ENCODE assay signal across 14 mouse cellular contexts in the genomic region with DNA sequence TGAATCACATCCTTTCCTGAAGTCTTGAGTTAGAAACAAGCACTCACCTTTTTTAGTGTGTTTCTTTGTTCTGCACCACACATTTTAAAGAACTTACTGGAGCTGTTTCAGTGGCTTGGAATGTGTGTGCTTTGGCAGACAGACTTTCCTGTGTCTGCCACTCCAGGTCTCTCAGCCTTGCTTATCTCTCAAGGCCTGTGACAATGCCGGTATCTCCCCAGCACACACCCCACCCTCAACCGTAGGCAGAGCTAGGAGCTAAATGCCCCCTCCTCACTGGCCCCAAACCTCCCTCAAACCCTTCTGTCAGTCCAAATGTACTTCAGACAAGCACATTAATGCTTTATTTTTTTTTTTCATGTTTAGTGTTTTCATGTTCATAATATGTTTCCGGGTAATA. TPM values are rescaled to one million over a fixed set of nuclear protein-coding genes. Genes with fewer than 3 reads are reported as not detected.
DNase-seq lines count a peak whose midpoint lies in the region; ATAC-seq and TF ChIP-seq lines count a peak whose summit lies in the region.
"Had no signal": no experiment of that assay in that cellular context is flagged by ENCODE, and none has a peak within 500 bp of the region (broad histone marks: within the 10 kb centered on the region; RNA-seq: fewer than 3 reads in every experiment).

No protein-coding gene starts in this region.

- H3K4me2 ChIP-seq in liver, embryonic 15.5 days = peak overlapping the region; percentile 60
- no peak overlapping the region for H3K4me2 ChIP-seq in intestine, postnatal 0 days (replicated peaks; ENCODE audit: low read depth)
- H3K4me2 ChIP-seq: intestine, embryonic 15.5 days; limb, embryonic 12.5 days; stomach, embryonic 15.5 days had no signal

- no peak for TF ChIP-seq CTCF in intestine, postnatal 0 days (IDR thresholded peaks at IDR 0.05; ENCODE audit: low read depth)

- H3K9me3 ChIP-seq in heart, embryonic 10.5 days = no peaks in the 10 kb centered on the region
- H3K9me3 ChIP-seq in liver, embryonic 15.5 days (replicated peaks) = no peaks in the 10 kb centered on the region
- no peaks in the 10 kb centered on the region for H3K9me3 ChIP-seq in intestine, postnatal 0 days (ENCODE audit: control insufficient read depth)
- H3K9me3 ChIP-seq: intestine, embryonic 15.5 days; limb, embryonic 12.5 days; stomach, embryonic 15.5 days had no signal

- peak overlapping the region; percentile 30; the same call in 1 of the 2 replicates for H3K4me3 ChIP-seq in heart, embryonic 10.5 days
- peak overlapping the region; percentile 26 for H3K4me3 ChIP-seq in liver, embryonic 15.5 days (replicated peaks)
- no peak overlapping the region for H3K4me3 ChIP-seq in intestine, postnatal 0 days (ENCODE audit: low read depth, low read length)
- H3K4me3 ChIP-seq: intestine, embryonic 15.5 days; limb, embryonic 12.5 days; stomach, embryonic 15.5 days had no signal

- H3K9ac ChIP-seq in liver, embryonic 15.5 days = peak overlapping the region; percentile 28
- H3K9ac ChIP-seq in intestine, postnatal 0 days (ENCODE audit: low read depth, low read length) = no peak overlapping the region
- H3K9ac ChIP-seq: intestine, embryonic 15.5 days; limb, embryonic 12.5 days; stomach, embryonic 15.5 days had no signal

- WGBS in heart, embryonic 10.5 days = 29% methylated on average over 3 of the region's 3 CpGs
- 16% methylated on average over 3 of the region's 3 CpGs for WGBS in liver, embryonic 15.5 days (ENCODE audit: insufficient replicate concordance)
- WGBS in intestine, postnatal 0 days = 45% methylated on average over 3 of the region's 3 CpGs

- H3K27me3 ChIP-seq in heart, embryonic 10.5 days (ENCODE audit: insufficient read depth, poor library complexity, severe bottlenecking) = no peaks in the 10 kb centered on the region
- H3K27me3 ChIP-seq in liver, embryonic 15.5 days = no peaks in the 10 kb centered on the region
- H3K27me3 ChIP-seq in intestine, postnatal 0 days (replicated peaks; ENCODE audit: control insufficient read depth, insufficient read depth, low read length) = no peaks in the 10 kb centered on the region
- H3K27me3 ChIP-seq: intestine, embryonic 15.5 days; limb, embryonic 12.5 days; stomach, embryonic 15.5 days had no signal

- H3K36me3 ChIP-seq in heart, embryonic 10.5 days = peaks cover 19% of the 10 kb centered on the region; the same call in 1 of the 2 replicates
- H3K36me3 ChIP-seq in liver, embryonic 15.5 days (replicated peaks) = peaks cover 15% of the 10 kb centered on the region
- H3K36me3 ChIP-seq in intestine, postnatal 0 days (ENCODE audit: control insufficient read depth, insufficient read depth) = no peaks in the 10 kb centered on the region
- H3K36me3 ChIP-seq: intestine, embryonic 15.5 days; stomach, embryonic 15.5 days had no signal

- peak overlapping the region; percentile 72; the same call in 1 of the 2 replicates for H3K27ac ChIP-seq in heart, embryonic 10.5 days
- peak overlapping the region; percentile 87 for H3K27ac ChIP-seq in liver, embryonic 15.5 days (replicated peaks)
- H3K27ac ChIP-seq in intestine, postnatal 0 days (ENCODE audit: low read depth, low read length) = no peak overlapping the region
- H3K27ac ChIP-seq: intestine, embryonic 15.5 days; limb, embryonic 12.5 days; stomach, embryonic 15.5 days had no signal

- peaks cover 68% of the 10 kb centered on the region for H3K4me1 ChIP-seq in heart, embryonic 10.5 days
- peaks cover 95% of the 10 kb centered on the region for H3K4me1 ChIP-seq in liver, embryonic 15.5 days (replicated peaks)
- no peaks in the 10 kb centered on the region for H3K4me1 ChIP-seq in intestine, postnatal 0 days (replicated peaks; ENCODE audit: control insufficient read depth, insufficient read depth, low read length)
- H3K4me1 ChIP-seq: stomach, embryonic 15.5 days had no signal

- ATAC-seq in liver, embryonic 15.5 days (ENCODE audit: insufficient read depth) = peak; percentile 46
- ATAC-seq in intestine, postnatal 0 days = no peak
- ATAC-seq: forebrain, embryonic 14.5 days; intestine, embryonic 15.5 days had no signal

- peak; percentile 16 for DNase-seq in testis, postnatal 14 days (ENCODE audit: low spot score)
- DNase-seq in testis, postnatal 10 days (ENCODE audit: low spot score) = no peak
- peak; percentile 91 for DNase-seq in heart, embryonic 10.5 days (ENCODE audit: low spot score)
- DNase-seq in yolk sac, embryonic 10.5 days (ENCODE audit: low spot score) = peak; percentile 21
- no peak for DNase-seq in retina, embryonic 14.5 days (ENCODE audit: low spot score)
- no peak for DNase-seq in layer of hippocampus, adult 18-20 months (ENCODE audit: low spot score in 2 of 2)
- DNase-seq: cerebellum, adult 11-12 months; midbrain, embryonic 14.5 days had no signal

RNA-seq across cellular contexts. Expression of a gene that starts 4.3 kb away (rescaled TPM):
- 26.0 and 26.7 TPM in 2 replicates for polyA plus RNA-seq in heart, embryonic 10.5 days (2016; fragmentation: Nextera tagmentation; extraction: Ambion mirVana)
- polyA plus RNA-seq in liver, embryonic 15.5 days (2015; fragmentation: Nextera tagmentation; extraction: Ambion mirVana) = 15.2 and 15.5 TPM in 2 replicates
- 10 to 100 TPM; 29.8 to 35.1 TPM for total RNA-seq in layer of hippocampus, adult 18-20 months (2021)
- 11.8 and 13.4 TPM in 2 replicates for polyA plus RNA-seq in intestine, postnatal 0 days (2015; fragmentation: Nextera tagmentation; extraction: Ambion mirVana)

Comparison
In these comparisons a context has a peak if more than half of its experiments do, and no peak if none do; other contexts are left out.
1. DNase-seq: peak in testis, postnatal 14 days (single experiment), heart, embryonic 10.5 days (single experiment) and yolk sac, embryonic 10.5 days (single experiment); none in testis, postnatal 10 days (single experiment), retina, embryonic 14.5 days (single experiment) and layer of hippocampus, adult 18-20 months (0 of 2).